Mouse (Mus musculus): ENCODE measurements around the gene Pam. TPM values are rescaled to one million over a fixed set of nuclear protein-coding genes. Genes with fewer than 3 reads are reported as not detected.

Pam gene
- 63.5 and 76.4 TPM in 2 replicates for polyA plus RNA-seq (2015; fragmentation: Nextera tagmentation; extraction: Ambion mirVana)

GRCm38 (mm10) chr1:98095246-98095990, at the start of gene Pam:
Gene Pam, minus strand, starts transcription at chr1:98095646.
- no peaks in the 10 kb centered on the region for H3K27me3 ChIP-seq (ENCODE audit: control insufficient read depth, insufficient read depth, low read length)
- DNase-seq (ENCODE audit: low spot score) = peak; percentile 91
- WGBS = under 1% methylated on average over 45 of the region's 82 CpGs
- peak within 1 kb of the TSS; percentile 90 for H3K27ac ChIP-seq (replicated peaks)
- peak within 1 kb of the TSS; percentile 82 for H3K9ac ChIP-seq (ENCODE audit: low read length)
- H3K4me3 ChIP-seq (ENCODE audit: low read depth, low read length) = peak within 1 kb of the TSS; percentile 81
- TF ChIP-seq CTCF (IDR thresholded peaks at IDR 0.05; ENCODE audit: low read depth) = peak; percentile 8; the same call in 1 of the 2 replicates
- no peak for TF ChIP-seq EP300 (optimal IDR thresholded peaks at IDR 0.05)
- no peaks in the 10 kb centered on the region for H3K36me3 ChIP-seq (ENCODE audit: control insufficient read depth, insufficient read depth, low read length)
- no peaks in the 10 kb centered on the region for H3K4me1 ChIP-seq (replicated peaks; ENCODE audit: control insufficient read depth, insufficient read depth)
- H3K9me3 ChIP-seq (ENCODE audit: control insufficient read depth, low read length) = no peaks in the 10 kb centered on the region
- peak; percentile 98 for ATAC-seq (ENCODE audit: low FRiP score, low TSS enrichment)
- peak within 1 kb of the TSS; percentile 82 for H3K4me2 ChIP-seq (replicated peaks; ENCODE audit: low read depth)

GRCm38 (mm10) chr1:98144845-98145244, 49.4 kb upstream of the Pam start:
- Histone ChIP-seq H3K27me3 (ENCODE audit: control insufficient read depth, insufficient read depth, low read length) (no peaks in the 10 kb centered on the region), H3K36me3 (ENCODE audit: control insufficient read depth, insufficient read depth, low read length) (no peaks in the 10 kb centered on the region), H3K4me2 (replicated peaks; ENCODE audit: low read depth) (no peak overlapping the region), H3K4me3 (ENCODE audit: low read depth, low read length) (no peak overlapping the region), H3K9ac (ENCODE audit: low read length) (no peak overlapping the region), H3K4me1 (replicated peaks; ENCODE audit: control insufficient read depth, insufficient read depth) (no peaks in the 10 kb centered on the region), H3K9me3 (ENCODE audit: control insufficient read depth, low read length) (no peaks in the 10 kb centered on the region), H3K27ac (replicated peaks) (no peak overlapping the region)
- TF ChIP-seq CTCF (IDR thresholded peaks at IDR 0.05; ENCODE audit: low read depth) = peak; percentile 49
- TF ChIP-seq EP300 (optimal IDR thresholded peaks at IDR 0.05) = no peak
- ATAC-seq (ENCODE audit: low FRiP score, low TSS enrichment) (no peak), DNase-seq (ENCODE audit: low spot score) (no peak)
- WGBS = 91% methylated on average over 1 of the region's 1 CpGs

- no peak overlapping the region for H3K27ac ChIP-seq (replicated peaks)
- WGBS = 57% methylated on average over 4 of the region's 4 CpGs
- no peak overlapping the region for H3K4me3 ChIP-seq (ENCODE audit: low read depth, low read length)
These were observed 35.8 kb upstream of the Pam start for GRCm38 (mm10) chr1:98131244-98131643.

GRCm38 (mm10) chr1:98129561-98130347, 34.3 kb upstream of the Pam start:
- ATAC-seq (ENCODE audit: low FRiP score, low TSS enrichment) = no peak

More at GRCm38 (mm10) chr1:98131244-98131643, 35.8 kb upstream of the Pam start:
- H3K9me3 ChIP-seq (ENCODE audit: control insufficient read depth, low read length) = no peaks in the 10 kb centered on the region
- no peak overlapping the region for H3K4me2 ChIP-seq (replicated peaks; ENCODE audit: low read depth)
- no peaks in the 10 kb centered on the region for H3K27me3 ChIP-seq (ENCODE audit: control insufficient read depth, insufficient read depth, low read length)
- H3K4me1 ChIP-seq (replicated peaks; ENCODE audit: control insufficient read depth, insufficient read depth) = no peaks in the 10 kb centered on the region
- H3K36me3 ChIP-seq (ENCODE audit: control insufficient read depth, insufficient read depth, low read length) = no peaks in the 10 kb centered on the region
- H3K9ac ChIP-seq (ENCODE audit: low read length) = no peak overlapping the region
- DNase-seq (ENCODE audit: low spot score) (no peak), ATAC-seq (ENCODE audit: low FRiP score, low TSS enrichment) (no peak)
- TF ChIP-seq EP300 (optimal IDR thresholded peaks at IDR 0.05) (no peak), CTCF (IDR thresholded peaks at IDR 0.05; ENCODE audit: low read depth) (no peak)

GRCm38 (mm10) chr1:98129111-98129510, 33.7 kb upstream of the Pam start:
- no peaks in the 10 kb centered on the region for H3K27me3 ChIP-seq (ENCODE audit: control insufficient read depth, insufficient read depth, low read length)
- H3K36me3 ChIP-seq (ENCODE audit: control insufficient read depth, insufficient read depth, low read length) = no peaks in the 10 kb centered on the region
- 73% methylated on average over 1 of the region's 1 CpGs for WGBS
- H3K9me3 ChIP-seq (ENCODE audit: control insufficient read depth, low read length) = no peaks in the 10 kb centered on the region
- ATAC-seq (ENCODE audit: low FRiP score, low TSS enrichment) = no peak
- H3K27ac ChIP-seq (replicated peaks) = no peak overlapping the region
- H3K4me1 ChIP-seq (replicated peaks; ENCODE audit: control insufficient read depth, insufficient read depth) = no peaks in the 10 kb centered on the region
- no peak overlapping the region for H3K9ac ChIP-seq (ENCODE audit: low read length)
- no peak overlapping the region for H3K4me2 ChIP-seq (replicated peaks; ENCODE audit: low read depth)
- no peak overlapping the region for H3K4me3 ChIP-seq (ENCODE audit: low read depth, low read length)
- DNase-seq (ENCODE audit: low spot score) = no peak
- TF ChIP-seq CTCF (IDR thresholded peaks at IDR 0.05; ENCODE audit: low read depth) (no peak), EP300 (optimal IDR thresholded peaks at IDR 0.05) (no peak)

More at GRCm38 (mm10) chr1:98129561-98130347, 34.3 kb upstream of the Pam start:
- Histone ChIP-seq H3K9ac (ENCODE audit: low read length) (no peak overlapping the region), H3K4me1 (replicated peaks; ENCODE audit: control insufficient read depth, insufficient read depth) (no peaks in the 10 kb centered on the region), H3K27me3 (ENCODE audit: control insufficient read depth, insufficient read depth, low read length) (no peaks in the 10 kb centered on the region), H3K4me2 (replicated peaks; ENCODE audit: low read depth) (no peak overlapping the region), H3K36me3 (ENCODE audit: control insufficient read depth, insufficient read depth, low read length) (no peaks in the 10 kb centered on the region), H3K27ac (replicated peaks) (no peak overlapping the region), H3K9me3 (ENCODE audit: control insufficient read depth, low read length) (no peaks in the 10 kb centered on the region), H3K4me3 (ENCODE audit: low read depth, low read length) (no peak overlapping the region)
- WGBS = 79% methylated on average over 3 of the region's 3 CpGs
- no peak for DNase-seq (ENCODE audit: low spot score)
- no peak for TF ChIP-seq EP300 (optimal IDR thresholded peaks at IDR 0.05)
- no peak for TF ChIP-seq CTCF (IDR thresholded peaks at IDR 0.05; ENCODE audit: low read depth)

Data from stomach, postnatal 0 days (tissue).